Mouse (Mus musculus) embryonic facial prominence, embryonic 15.5 days (tissue): ENCODE data around the gene Ggact. TPM values are rescaled to one million over a fixed set of nuclear protein-coding genes. Genes with fewer than 3 reads are reported as not detected.

ENCODE experiments used
- ATAC-seq: fragments of 200-750 bp; cut with Nextera tagmentation; 2 replicates; pipeline ENCODE4 v1.8.0; 2017; ENCODE audit warnings: low read depth, moderate TSS enrichment; ENCODE audit not compliant: insufficient number of reproducible peaks, low FRiP score, low TSS enrichment
- H3K27ac ChIP-seq: fragments of 300-500 bp; sonication (generic); replicated peaks from 2 replicates; pipeline ENCODE4 v1.5.1; 2015; ENCODE audit warnings: mild to moderate bottlenecking, inconsistent platforms
- H3K27me3 ChIP-seq: fragments of 300-500 bp; sonication (generic); 2 replicates; pipeline ENCODE4 v1.6.1; 2015; ENCODE audit warnings: inconsistent platforms
- H3K36me3 ChIP-seq: fragments of 300-500 bp; sonication (generic); 2 replicates; pipeline ENCODE4 v1.6.1; 2015; ENCODE audit warnings: mild to moderate bottlenecking, inconsistent platforms
- H3K4me1 ChIP-seq: fragments of 300-500 bp; sonication (generic); 2 replicates; pipeline ENCODE4 v1.6.1; 2015; ENCODE audit warnings: inconsistent platforms
- H3K4me2 ChIP-seq: fragments of 300-500 bp; sonication (generic); replicated peaks from 2 replicates; pipeline ENCODE4 v1.6.1; 2015; ENCODE audit warnings: mild to moderate bottlenecking, inconsistent platforms
- H3K4me3 ChIP-seq: fragments of 300-500 bp; sonication (generic); replicated peaks from 2 replicates; pipeline ENCODE4 v1.5.1; 2015; ENCODE audit warnings: mild to moderate bottlenecking, inconsistent platforms
- H3K9ac ChIP-seq: fragments of 300-500 bp; sonication (generic); 2 replicates; pipeline ENCODE4 v1.6.1; 2015; ENCODE audit warnings: inconsistent platforms
- H3K9me3 ChIP-seq: fragments of 300-500 bp; sonication (generic); replicated peaks from 2 replicates; pipeline ENCODE4 v1.6.1; 2016; ENCODE audit warnings: inconsistent platforms
- WGBS: fragments of 180-500 bp; shearing (Covaris S2); methylation state at CpG from one replicate; pipeline ENCODE4 v1.1.7; 2015; 5-methylcytosine and 5-hydroxymethylcytosine counted together
- polyA plus RNA-seq: library from polyadenylated mRNA; unstranded; fragments of >200 nt; fragmentation: Nextera tagmentation; extraction: Ambion mirVana; gene quantifications from 2 replicates; pipeline ENCODE4 v1.2.1, GENCODE M21; 2015

The Ggact gene
- 10.8 and 12.5 TPM in 2 replicates for polyA plus RNA-seq

DNA sequence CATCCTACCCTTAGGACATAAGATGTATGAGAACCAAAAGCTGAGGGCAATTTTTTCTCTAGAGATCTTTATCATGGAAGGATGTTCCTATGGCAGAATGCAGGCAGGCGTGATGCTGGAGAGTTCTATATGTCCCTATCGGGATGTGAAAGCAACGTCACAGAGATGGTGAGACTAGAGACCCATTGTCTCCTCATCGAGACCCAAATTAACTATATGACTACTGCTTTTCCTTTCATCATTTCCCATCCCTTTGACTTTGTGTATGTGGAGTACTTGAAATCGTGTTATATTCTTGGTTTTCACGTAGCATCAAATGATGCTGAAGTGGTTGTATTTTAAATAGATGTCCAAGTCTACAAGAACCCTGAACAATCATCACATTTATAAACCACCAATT, at the start of gene Ggact:
Gene Ggact, minus strand, starts transcription at position 101 of the 400 bp plus-strand sequence.
- Histone ChIP-seq H3K27ac (no peak within 1 kb of the TSS), H3K9ac (peak within 1 kb of the TSS; percentile 42), H3K27me3 (no peaks in the 10 kb centered on the region), H3K9me3 (no peaks in the 10 kb centered on the region), H3K4me2 (peak within 1 kb of the TSS; percentile 92), H3K4me3 (peak within 1 kb of the TSS; percentile 61), H3K4me1 (no peaks in the 10 kb centered on the region), H3K36me3 (no peaks in the 10 kb centered on the region; the same call in 1 of the 2 replicates)
- 76% methylated on average over 6 of the region's 6 CpGs for WGBS
- no peak for ATAC-seq

DNA sequence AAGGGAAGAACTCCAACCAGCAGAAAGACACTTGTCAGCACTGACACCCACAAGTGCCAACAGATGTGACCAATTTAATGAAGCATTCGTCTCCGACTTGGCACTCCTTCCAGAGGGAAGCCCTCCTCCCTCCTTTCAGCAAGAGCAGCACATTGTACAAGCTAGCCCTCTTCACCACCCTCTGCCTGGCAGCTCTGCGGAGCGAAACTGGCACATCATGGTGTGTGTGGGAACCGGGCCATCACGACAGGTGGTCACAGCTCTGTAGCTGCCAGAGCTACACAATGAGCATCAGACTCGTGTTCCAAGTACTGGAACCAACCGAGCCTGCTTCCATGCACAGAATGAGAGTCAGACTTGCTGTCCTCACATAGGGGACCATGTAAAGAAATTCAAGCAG, 44.4 kb upstream of the Ggact start:
- H3K4me1 ChIP-seq: 0 out of 2 replicates have a peak, but pooled peaks cover 2% of the 10 kb centered on the region
- 80% methylated on average over 8 of the region's 8 CpGs for WGBS
- H3K4me2 ChIP-seq: no peak overlapping the region
- H3K4me3 ChIP-seq: no peak overlapping the region
- no peaks in the 10 kb centered on the region for H3K9me3 ChIP-seq
- H3K27ac ChIP-seq: no peak overlapping the region
- H3K36me3 ChIP-seq: peaks cover 10% of the 10 kb centered on the region
- H3K27me3 ChIP-seq: no peaks in the 10 kb centered on the region
- H3K9ac ChIP-seq: no peak overlapping the region
- peak; percentile 80 for ATAC-seq

DNA sequence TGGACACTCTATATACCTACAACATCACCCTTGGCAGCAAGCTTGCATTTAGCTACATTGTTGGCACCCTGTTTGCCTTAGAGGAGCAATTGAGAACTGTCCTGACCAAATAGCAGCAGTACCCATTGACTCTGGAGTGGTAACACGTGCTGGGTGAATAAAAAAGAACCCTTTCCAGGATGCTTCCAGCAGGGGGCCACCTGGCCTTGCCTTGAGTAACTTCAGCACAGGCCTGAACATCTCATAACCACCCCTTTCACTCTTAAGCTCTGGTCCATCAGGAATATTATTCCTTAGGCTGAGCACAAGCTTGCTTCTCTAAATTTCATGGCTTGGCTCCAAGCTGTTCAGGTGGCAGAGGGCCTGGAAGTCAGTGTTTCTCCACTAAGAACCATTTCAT, 39.8 kb upstream of the Ggact start:
- WGBS: 29% methylated on average over 1 of the region's 1 CpGs
- peak; percentile 69; the same call in 1 of the 2 replicates for ATAC-seq
- H3K4me3 ChIP-seq: no peak overlapping the region

DNA sequence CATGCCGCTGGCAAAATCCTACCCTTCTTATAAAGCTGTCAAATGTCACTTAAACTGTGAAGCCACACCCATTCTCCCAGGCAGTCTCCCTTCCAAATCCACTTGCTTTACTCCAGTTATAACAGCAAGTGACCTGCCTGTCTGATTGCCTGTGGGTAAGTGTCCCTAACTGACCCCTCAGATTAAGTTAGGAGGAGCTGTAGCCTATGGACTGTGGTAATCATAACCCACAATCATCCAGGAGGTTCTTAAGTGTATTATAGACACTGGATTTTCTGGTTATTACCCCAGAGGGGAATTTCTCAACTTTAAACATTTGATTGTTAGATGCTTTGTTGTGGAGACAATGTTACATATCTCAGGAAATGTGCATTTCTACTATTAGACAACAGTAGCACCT, 39.0 kb upstream of the Ggact start:
- H3K36me3 ChIP-seq: no peaks in the 10 kb centered on the region
- no peaks in the 10 kb centered on the region for H3K4me1 ChIP-seq
- WGBS: 88% methylated on average over 1 of the region's 1 CpGs
- H3K27me3 ChIP-seq: no peaks in the 10 kb centered on the region
- no peaks in the 10 kb centered on the region for H3K9me3 ChIP-seq
- no peak overlapping the region for H3K27ac ChIP-seq
- no peak for ATAC-seq
- H3K4me3 ChIP-seq: no peak overlapping the region
- no peak overlapping the region for H3K4me2 ChIP-seq
- no peak overlapping the region for H3K9ac ChIP-seq

More for the DNA sequence above, 39.8 kb upstream of the Ggact start:
- Histone ChIP-seq H3K9ac (no peak overlapping the region), H3K27ac (no peak overlapping the region), H3K4me2 (no peak overlapping the region), H3K9me3 (no peaks in the 10 kb centered on the region), H3K36me3 (no peaks in the 10 kb centered on the region), H3K4me1 (0 out of 2 replicates have a peak, but pooled peaks cover 2% of the 10 kb centered on the region), H3K27me3 (no peaks in the 10 kb centered on the region)

DNA sequence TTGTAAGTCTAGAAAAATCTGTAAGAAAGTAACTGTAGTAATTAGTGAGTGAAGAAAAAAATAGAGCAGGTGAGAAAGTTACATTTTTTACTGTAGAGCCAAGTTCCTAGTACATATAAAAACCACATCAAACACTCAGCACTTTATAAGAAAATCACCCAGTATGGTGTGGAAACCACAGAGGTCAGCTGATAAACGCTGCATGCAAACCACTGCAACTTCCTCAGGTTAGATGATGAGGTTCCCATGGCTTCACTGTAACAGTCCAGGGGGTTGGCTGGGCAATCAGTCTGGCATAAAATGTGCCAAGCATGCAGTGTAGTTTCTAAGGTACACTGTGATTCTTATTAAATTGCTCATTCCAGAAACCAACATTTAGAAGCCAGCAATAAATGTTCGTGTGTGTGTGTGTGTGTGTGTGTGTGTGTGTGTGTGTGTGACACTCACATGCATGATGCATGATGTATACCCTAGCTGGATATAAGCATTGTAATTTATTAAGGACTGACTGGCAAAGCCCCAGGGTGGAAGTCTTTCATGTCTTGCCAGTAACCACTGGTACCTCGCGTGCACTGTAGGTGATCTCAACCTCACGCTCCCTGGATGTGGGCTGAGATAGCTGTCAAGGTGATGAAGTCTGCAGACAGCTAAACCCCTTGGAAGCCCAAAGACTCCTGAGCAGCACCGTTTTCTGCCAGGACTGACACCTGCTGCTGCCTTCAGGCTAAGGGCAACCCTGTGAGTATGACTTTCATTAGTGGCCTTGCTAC, 38.3 kb upstream of the Ggact start:
- ATAC-seq: no peak
- H3K4me1 ChIP-seq: no peaks in the 10 kb centered on the region
- no peak overlapping the region for H3K27ac ChIP-seq
- no peak overlapping the region for H3K4me3 ChIP-seq
- H3K36me3 ChIP-seq: 0 out of 2 replicates have a peak, but pooled peaks cover 2% of the 10 kb centered on the region
- H3K9ac ChIP-seq: no peak overlapping the region
- H3K4me2 ChIP-seq: no peak overlapping the region
- 77% methylated on average over 6 of the region's 6 CpGs for WGBS
- H3K27me3 ChIP-seq: no peaks in the 10 kb centered on the region
- H3K9me3 ChIP-seq: no peaks in the 10 kb centered on the region

DNA sequence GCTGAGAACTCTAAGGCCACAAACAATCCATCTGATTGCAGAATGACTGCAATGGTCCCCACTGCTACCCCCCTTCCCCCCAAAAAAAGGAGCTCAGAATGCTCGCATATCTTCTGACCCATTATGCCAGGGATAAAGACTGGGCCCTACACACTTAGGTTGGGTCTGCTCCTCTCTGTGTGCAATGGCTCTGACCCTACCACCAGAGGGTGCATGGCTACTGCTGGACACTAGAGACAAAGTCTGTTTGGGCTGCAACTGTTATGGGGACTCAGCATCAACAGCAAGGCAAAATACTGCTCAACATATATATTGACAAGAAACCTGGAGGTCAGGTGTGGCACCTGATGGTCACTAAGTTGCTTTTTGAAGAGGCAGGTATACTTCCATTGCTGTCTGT, 37.4 kb upstream of the Ggact start:
- no peaks in the 10 kb centered on the region for H3K4me1 ChIP-seq
- no peaks in the 10 kb centered on the region for H3K9me3 ChIP-seq
- 0 out of 2 replicates have a peak, but pooled peaks cover 5% of the 10 kb centered on the region for H3K36me3 ChIP-seq
- no peak overlapping the region for H3K4me2 ChIP-seq
- WGBS: 88% methylated on average over 1 of the region's 1 CpGs
- H3K9ac ChIP-seq: no peak overlapping the region
- ATAC-seq: no peak
- H3K27me3 ChIP-seq: no peaks in the 10 kb centered on the region
- no peak overlapping the region for H3K27ac ChIP-seq
- no peak overlapping the region for H3K4me3 ChIP-seq

DNA sequence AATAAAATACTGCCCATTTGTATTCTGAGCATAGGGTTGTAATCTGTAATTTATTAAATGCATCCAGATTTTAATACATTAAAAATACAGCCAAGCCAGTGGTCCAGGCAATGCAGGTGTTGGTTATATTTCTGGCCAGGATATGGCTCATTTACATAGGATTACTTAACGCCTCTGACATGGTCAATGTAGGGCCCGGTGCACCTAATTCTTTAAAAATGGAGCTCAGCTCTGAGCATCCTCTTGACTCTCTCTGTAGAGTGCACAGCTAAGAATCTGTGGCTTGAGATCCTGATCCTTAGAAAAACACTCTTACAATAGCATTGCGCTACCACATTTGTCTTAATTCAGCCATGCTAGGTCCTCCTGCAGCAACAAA, 29.9 kb upstream of the Ggact start:
- ATAC-seq: no peak
- H3K4me2 ChIP-seq: no peak overlapping the region
- 90% methylated on average over 3 of the region's 3 CpGs for WGBS
- peaks cover 34% of the 10 kb centered on the region; the same call in 1 of the 2 replicates for H3K36me3 ChIP-seq
- H3K4me3 ChIP-seq: no peak overlapping the region
- no peaks in the 10 kb centered on the region for H3K9me3 ChIP-seq
- H3K27me3 ChIP-seq: no peaks in the 10 kb centered on the region
- H3K4me1 ChIP-seq: no peaks in the 10 kb centered on the region
- H3K9ac ChIP-seq: no peak overlapping the region
- no peak overlapping the region for H3K27ac ChIP-seq

DNA sequence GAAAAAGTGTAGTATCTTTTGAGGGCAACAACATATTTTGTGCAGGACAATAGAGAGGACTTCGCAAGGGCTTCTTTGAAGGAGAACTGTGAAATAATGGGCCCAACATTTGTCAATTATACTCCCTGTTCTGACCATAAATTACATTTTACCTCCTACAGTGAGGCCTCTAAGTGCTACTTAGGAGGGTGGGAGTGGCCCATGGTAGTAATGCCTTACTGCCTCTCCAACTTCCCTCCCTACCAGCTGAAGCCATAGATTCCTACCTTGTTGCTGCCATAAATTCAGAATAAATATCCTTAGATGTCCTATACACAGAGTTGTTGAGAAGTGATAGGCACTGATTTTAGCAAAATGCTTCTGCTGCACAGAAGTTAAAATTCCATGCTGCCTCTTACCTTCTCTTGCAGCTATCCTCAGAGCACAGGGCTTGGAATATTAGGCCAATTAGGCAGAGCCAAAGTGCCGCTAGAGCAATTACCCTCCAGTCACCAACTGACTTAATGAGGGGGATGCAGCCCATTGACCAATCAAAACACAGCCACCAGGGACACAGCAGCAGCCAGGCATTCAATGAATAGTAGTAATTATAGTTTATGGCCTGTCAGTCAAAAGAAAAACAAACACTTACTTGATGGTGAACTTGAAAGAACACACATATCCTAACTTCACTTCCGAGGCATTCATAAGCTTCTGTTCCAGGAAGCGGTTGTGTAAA, 29.4 kb upstream of the Ggact start:
- Histone ChIP-seq H3K9ac (no peak overlapping the region), H3K36me3 (peaks cover 34% of the 10 kb centered on the region; the same call in 1 of the 2 replicates), H3K9me3 (no peaks in the 10 kb centered on the region), H3K4me2 (no peak overlapping the region), H3K4me3 (no peak overlapping the region), H3K4me1 (no peaks in the 10 kb centered on the region), H3K27ac (no peak overlapping the region), H3K27me3 (no peaks in the 10 kb centered on the region)
- 71% methylated on average over 4 of the region's 4 CpGs for WGBS
- no peak for ATAC-seq

DNA sequence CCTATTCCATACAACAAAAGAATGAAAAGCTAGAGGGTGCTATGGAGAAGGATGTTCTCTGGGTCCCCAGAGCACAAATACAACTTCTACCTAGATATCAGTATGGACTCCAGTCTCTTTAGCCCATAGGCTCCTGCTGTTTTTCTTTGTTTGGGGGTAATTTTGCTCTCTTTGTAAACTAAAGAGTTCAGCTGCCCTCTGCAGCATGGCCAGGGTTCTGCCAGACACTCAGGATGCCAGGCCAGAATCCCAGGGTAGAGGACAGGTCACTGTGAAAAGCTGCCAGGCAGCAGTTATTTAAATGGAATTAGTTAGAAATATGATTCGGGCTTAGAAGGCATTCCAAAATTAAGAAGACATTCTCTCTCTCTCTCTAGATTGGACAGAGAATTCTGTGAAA, 22.9 kb upstream of the Ggact start:
- no peak for ATAC-seq
- H3K27me3 ChIP-seq: no peaks in the 10 kb centered on the region
- no peak overlapping the region for H3K4me2 ChIP-seq
- H3K9ac ChIP-seq: no peak overlapping the region
- H3K4me3 ChIP-seq: no peak overlapping the region
- H3K4me1 ChIP-seq: no peaks in the 10 kb centered on the region
- H3K36me3 ChIP-seq: peaks cover 17% of the 10 kb centered on the region; the same call in 1 of the 2 replicates
- H3K27ac ChIP-seq: no peak overlapping the region
- no peaks in the 10 kb centered on the region for H3K9me3 ChIP-seq
- WGBS: 85% methylated on average over 1 of the region's 1 CpGs

DNA sequence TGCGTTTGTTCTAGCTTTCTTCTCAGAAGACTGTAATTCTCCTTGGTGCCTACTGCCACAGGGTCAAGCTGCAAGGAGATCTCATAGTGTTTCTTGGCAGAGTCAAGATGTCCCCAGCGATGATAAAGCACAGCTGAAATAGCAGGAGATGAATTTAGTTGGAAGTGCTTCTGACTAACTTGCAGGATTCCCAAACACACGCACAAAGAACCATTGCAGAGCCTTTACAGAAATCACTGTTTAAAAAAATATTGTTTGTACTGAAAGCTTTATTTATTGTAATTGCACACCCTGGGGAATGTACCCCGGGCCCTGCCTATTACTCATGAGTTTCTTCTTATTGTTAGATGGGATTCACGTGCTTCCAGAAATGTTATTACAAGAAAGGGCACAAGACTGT, 6.5 kb upstream of the Ggact start:
- no peaks in the 10 kb centered on the region for H3K27me3 ChIP-seq
- H3K36me3 ChIP-seq: peaks cover 6% of the 10 kb centered on the region; the same call in 1 of the 2 replicates
- H3K9ac ChIP-seq: no peak overlapping the region
- H3K4me3 ChIP-seq: no peak overlapping the region
- ATAC-seq: no peak
- 73% methylated on average over 5 of the region's 5 CpGs for WGBS
- H3K4me1 ChIP-seq: no peaks in the 10 kb centered on the region
- H3K9me3 ChIP-seq: no peaks in the 10 kb centered on the region
- H3K27ac ChIP-seq: no peak overlapping the region
- H3K4me2 ChIP-seq: no peak overlapping the region

DNA sequence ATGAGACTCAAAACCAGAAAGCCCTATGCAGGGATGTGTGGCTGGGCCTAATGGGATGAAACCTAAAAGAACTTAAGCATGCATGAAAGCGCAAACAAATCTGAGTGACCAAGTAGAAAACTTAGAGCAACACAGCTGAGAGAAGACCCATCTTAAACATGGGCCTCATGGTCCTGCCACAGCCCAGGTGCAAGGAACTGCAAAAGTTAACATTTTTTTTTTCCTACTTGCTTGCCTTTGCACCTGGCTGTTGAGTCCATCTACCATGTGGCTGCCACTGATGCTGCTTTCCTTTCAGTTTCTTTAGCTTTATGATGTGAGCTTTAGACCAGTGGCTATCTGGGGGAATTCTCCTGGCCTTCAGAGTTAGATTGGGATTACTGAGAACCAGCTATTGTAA, 4.1 kb upstream of the Ggact start:
- Histone ChIP-seq H3K27ac (no peak overlapping the region), H3K9ac (no peak overlapping the region), H3K9me3 (no peaks in the 10 kb centered on the region), H3K4me1 (no peaks in the 10 kb centered on the region), H3K4me2 (no peak overlapping the region), H3K4me3 (no peak overlapping the region), H3K27me3 (no peaks in the 10 kb centered on the region), H3K36me3 (peaks cover 6% of the 10 kb centered on the region; the same call in 1 of the 2 replicates)
- WGBS: 91% methylated on average over 1 of the region's 1 CpGs
- no peak for ATAC-seq
